Mouse (Mus musculus): ENCODE measurements at regions not wholly inside any gene's neighbourhood (a gene's known extent, or its start where the extent isn't known, plus 50 kb on each side); places are given as distances from the start of the nearest gene placed in this dataset.

DNA sequence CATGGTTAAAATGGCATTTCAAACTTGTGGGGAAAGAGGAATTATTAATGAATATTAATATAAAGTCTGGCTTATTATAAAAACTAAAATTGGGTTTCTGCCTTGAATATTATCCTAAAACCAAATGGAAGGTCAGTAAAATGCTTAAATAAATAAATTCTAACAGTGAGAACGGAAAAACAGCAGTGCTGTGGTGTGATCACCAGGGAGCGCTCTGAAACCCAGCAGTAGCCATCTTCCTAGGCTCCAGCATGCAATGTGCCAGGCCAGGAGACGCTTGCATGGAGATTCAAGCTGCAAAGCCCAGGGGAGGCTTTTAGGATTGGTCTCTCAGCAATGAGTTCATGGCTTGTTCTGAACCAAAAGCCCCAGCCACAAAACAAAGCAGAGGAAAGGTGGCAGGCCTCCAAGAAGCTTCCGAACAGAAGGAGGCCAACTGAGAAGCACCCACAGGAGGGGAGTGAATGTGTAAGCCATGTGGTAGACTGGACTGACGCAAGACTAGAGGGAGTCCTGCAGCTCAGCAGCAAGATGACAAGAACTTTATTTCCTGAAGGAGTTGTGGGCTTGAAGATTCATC lies 52.3 kb upstream of the Bace2 start:
- ATAC-seq (ENCODE audit: low TSS enrichment), result peak; percentile 34; the same call in 1 of the 2 replicates

Measured in frontal cortex, adult (tissue).